Mouse (Mus musculus): ENCODE measurements around the gene Il17f. TPM values are rescaled to one million over a fixed set of nuclear protein-coding genes. Genes with fewer than 3 reads are reported as not detected.

Gene Il17f
- polyA plus RNA-seq, 1 experiment from 2014 or later: not detected

Other genes starting within 250 kb of the Il17f start
- 0.26 and 0.57 TPM in 2 replicates for gene Pkhd1, start 172.6 kb downstream of the Il17f start, polyA plus RNA-seq (2014; fragmentation: Nextera tagmentation; extraction: Ambion mirVana)
- gene Il17a, start 59.7 kb downstream of the Il17f start, polyA plus RNA-seq (2014; fragmentation: Nextera tagmentation; extraction: Ambion mirVana): not detected in 2 replicates
- gene Mcm3, start 29.7 kb upstream of the Il17f start, polyA plus RNA-seq (2014; fragmentation: Nextera tagmentation; extraction: Ambion mirVana): 158 and 177 TPM in 2 replicates
- gene Paqr8, start 100.0 kb upstream of the Il17f start, polyA plus RNA-seq (2014; fragmentation: Nextera tagmentation; extraction: Ambion mirVana): 10.0 and 10.1 TPM in 2 replicates
- 2.3 and 2.9 TPM in 2 replicates for gene Efhc1, start 161.0 kb upstream of the Il17f start, polyA plus RNA-seq (2014; fragmentation: Nextera tagmentation; extraction: Ambion mirVana)